Mouse (Mus musculus) embryonic fibroblast, embryonic 13.5 days (primary cell): Measurements from ENCODE around the gene Gm49673.
"Not testable (repeated sequence)": the region's sequence is repeated elsewhere in the genome, so short reads cannot be mapped to it uniquely, and the experiment has no call there.

Experiments used
- CTCF ChIP-seq: IDR thresholded peaks from 2 replicates; pipeline ENCODE4 v1.5.1; 2011; ENCODE audit warnings: mild to moderate bottlenecking, control low read depth, low read length, moderate library complexity, borderline replicate concordance; ENCODE audit not compliant: insufficient read depth
- POLR2A ChIP-seq: IDR thresholded peaks from 2 replicates; pipeline ENCODE4 v1.6.1; 2011; ENCODE audit warnings: low read depth, mild to moderate bottlenecking, control low read depth, low read length, moderate library complexity

DNA sequence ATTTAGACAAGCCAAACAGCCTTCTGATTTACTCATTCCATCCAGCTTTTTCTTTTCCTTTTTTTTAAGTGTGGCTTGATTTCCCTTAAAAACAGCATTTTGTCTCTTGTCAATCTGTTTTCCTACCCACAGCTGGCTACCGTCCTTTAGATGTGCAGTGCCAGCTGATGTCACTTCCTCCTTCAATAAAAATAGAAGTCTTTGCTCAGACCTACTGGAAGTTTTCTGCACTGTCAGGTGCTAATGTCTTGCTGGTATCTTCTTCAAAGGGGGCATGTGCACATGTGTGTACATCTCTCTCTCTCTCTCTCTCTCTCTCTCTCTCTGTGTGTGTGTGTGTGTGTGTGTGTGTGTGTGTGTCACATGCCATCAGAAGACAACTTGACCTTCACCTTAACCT, 35.4 kb downstream of the Gm49673 start:
- TF ChIP-seq CTCF, POLR2A: not testable (repeated sequence)
